Mouse (Mus musculus) heart, embryonic 14.5 days (tissue): ENCODE measurements at regions not wholly inside any gene's neighbourhood (a gene's known extent, or its start where the extent isn't known, plus 50 kb on each side); places are given as distances from the start of the nearest gene placed in this dataset.

Experiments
- ATAC-seq: fragments of 200-750 bp; cut with Nextera tagmentation; 2 replicates; pipeline ENCODE4 v1.8.0; 2017; ENCODE audit warnings: low read depth, moderate TSS enrichment; ENCODE audit not compliant: insufficient number of reproducible peaks, insufficient read depth, low FRiP score
- H3K27ac ChIP-seq, 2 experiments: fragments of 200-500 bp in 1 of 2; fragments of 300-500 bp in 1 of 2; sonication (generic) in 1 of 2; replicated peaks in 1 of 2; 2 replicates each; pipeline ENCODE4 v1.5.1; 2012 to 2014; ENCODE audit warnings: low read depth in 2 of 2, low read length in 2 of 2, control low read depth in 1 of 2, mild to moderate bottlenecking in 1 of 2, mixed read lengths in 1 of 2; ENCODE audit not compliant: control insufficient read depth in 1 of 2, insufficient read depth in 1 of 2
- H3K27me3 ChIP-seq: fragments of 300-500 bp; sonication (generic); 2 replicates; pipeline ENCODE4 v1.6.1; 2014; ENCODE audit warnings: mild to moderate bottlenecking, low read length, control low read depth; ENCODE audit not compliant: control insufficient read depth, insufficient read depth
- H3K36me3 ChIP-seq: fragments of 300-500 bp; sonication (generic); 2 replicates; pipeline ENCODE4 v1.6.1; 2014; ENCODE audit warnings: mild to moderate bottlenecking, control low read depth, low read length, mixed read lengths; ENCODE audit not compliant: control insufficient read depth, insufficient read depth
- H3K4me1 ChIP-seq, 2 experiments: fragments of 200-500 bp in 1 of 2; fragments of 300-500 bp in 1 of 2; sonication (generic) in 1 of 2; 2 replicates each; pipeline ENCODE4 v1.6.1; 2012 to 2014; ENCODE audit warnings: low read length in 2 of 2, control low read depth in 1 of 2, mixed read lengths in 1 of 2; ENCODE audit not compliant: control insufficient read depth in 2 of 2, insufficient read depth in 2 of 2
- H3K4me2 ChIP-seq: fragments of 300-500 bp; sonication (generic); 2 replicates; pipeline ENCODE4 v1.6.1; 2014; ENCODE audit warnings: mild to moderate bottlenecking, low read length
- H3K4me3 ChIP-seq, 2 experiments: fragments of 200-500 bp in 1 of 2; fragments of 300-500 bp in 1 of 2; sonication (generic) in 1 of 2; 2 replicates each; pipeline ENCODE4 v1.5.1; 2012 to 2014; ENCODE audit warnings: low read length in 2 of 2, mild to moderate bottlenecking in 2 of 2, control low read depth in 1 of 2, low read depth in 1 of 2, moderate library complexity in 1 of 2; ENCODE audit not compliant: control insufficient read depth in 1 of 2, insufficient read depth in 1 of 2
- H3K9ac ChIP-seq: fragments of 300-500 bp; sonication (generic); 2 replicates; pipeline ENCODE4 v1.6.1; 2014; ENCODE audit warnings: mild to moderate bottlenecking, low read length
- H3K9me3 ChIP-seq: fragments of 300-500 bp; sonication (generic); 2 replicates; pipeline ENCODE4 v1.6.1; 2016; ENCODE audit warnings: low read length, control low read depth; ENCODE audit not compliant: control insufficient read depth
- WGBS: fragments of 180-500 bp; shearing (Covaris S2); extraction: QIAGEN DNeasy Blood & Tissue Kit; methylation state at CpG from one replicate; pipeline ENCODE4 v1.1.7; 2014; 5-methylcytosine and 5-hydroxymethylcytosine counted together

- no peak overlapping the region for H3K9ac ChIP-seq
- no peak overlapping the region for H3K4me3 ChIP-seq
- WGBS: 84% methylated on average over 6 of the region's 6 CpGs
- no peak overlapping the region for H3K4me2 ChIP-seq
- no peak overlapping the region for H3K27ac ChIP-seq
- no peaks in the 10 kb centered on the region for H3K36me3 ChIP-seq
- H3K4me1 ChIP-seq: no peaks in the 10 kb centered on the region; a peak in 1 of 4 replicates
- H3K27me3 ChIP-seq: no peaks in the 10 kb centered on the region
- H3K9me3 ChIP-seq: no peaks in the 10 kb centered on the region
- ATAC-seq: no peak
Measured at GRCm38 (mm10) chr12:29222099-29222498, 306.1 kb upstream of the Myt1l start.

- H3K27me3 ChIP-seq: no peaks in the 10 kb centered on the region
- no peak for ATAC-seq
- H3K4me3 ChIP-seq: no peak overlapping the region
- 8% methylated on average over 1 of the region's 1 CpGs for WGBS
- no peak overlapping the region for H3K4me2 ChIP-seq
- no peaks in the 10 kb centered on the region for H3K36me3 ChIP-seq
- H3K27ac ChIP-seq: no peak overlapping the region
- no peaks in the 10 kb centered on the region for H3K9me3 ChIP-seq
- H3K9ac ChIP-seq: no peak overlapping the region
- H3K4me1 ChIP-seq: no peaks in the 10 kb centered on the region; a peak in 1 of 4 replicates
Measured at GRCm38 (mm10) chr12:29226001-29226400, 302.2 kb upstream of the Myt1l start.

- Histone ChIP-seq H3K4me3 (no peak overlapping the region), H3K27me3 (no peaks in the 10 kb centered on the region), H3K9ac (no peak overlapping the region; the same call in 1 of the 2 replicates), H3K36me3 (no peaks in the 10 kb centered on the region), H3K27ac (no peak overlapping the region), H3K4me2 (peak overlapping the region; percentile 50), H3K4me1 (peaks cover 0 to 7% of the 10 kb centered on the region in 2 experiments; a peak in 3 of 4 replicates), H3K9me3 (no peaks in the 10 kb centered on the region)
- no peak for ATAC-seq
- WGBS: 17% methylated on average over 16 of the region's 16 CpGs
Measured at GRCm38 (mm10) chr12:29232492-29233447, 295.4 kb upstream of the Myt1l start.

GRCm38 (mm10) chr12:29236496-29236895, 291.7 kb upstream of the Myt1l start:
- no peaks in the 10 kb centered on the region for H3K36me3 ChIP-seq
- H3K4me2 ChIP-seq: no peak overlapping the region
- no peak overlapping the region for H3K27ac ChIP-seq
- H3K9me3 ChIP-seq: no peaks in the 10 kb centered on the region
- no peak overlapping the region for H3K4me3 ChIP-seq
- peaks cover 14 to 16% of the 10 kb centered on the region in 2 experiments; a peak in 3 of 4 replicates for H3K4me1 ChIP-seq
- 72% methylated on average over 2 of the region's 2 CpGs for WGBS
- no peaks in the 10 kb centered on the region for H3K27me3 ChIP-seq
- no peak overlapping the region for H3K9ac ChIP-seq
- no peak for ATAC-seq

- Histone ChIP-seq H3K27ac (no peak overlapping the region), H3K9ac (no peak overlapping the region), H3K4me3 (no peak overlapping the region), H3K27me3 (no peaks in the 10 kb centered on the region), H3K9me3 (no peaks in the 10 kb centered on the region), H3K36me3 (no peaks in the 10 kb centered on the region), H3K4me2 (no peak overlapping the region), H3K4me1 (peaks cover 14 to 15% of the 10 kb centered on the region in 2 experiments; a peak in 3 of 4 replicates)
- no peak for ATAC-seq
- WGBS: 43% methylated on average over 5 of the region's 5 CpGs
Measured at GRCm38 (mm10) chr12:29237516-29237915, 290.7 kb upstream of the Myt1l start.

GRCm38 (mm10) chr12:29239482-29239881, 288.7 kb upstream of the Myt1l start:
- 70% methylated on average over 3 of the region's 3 CpGs for WGBS
- Histone ChIP-seq H3K9ac (no peak overlapping the region), H3K9me3 (no peaks in the 10 kb centered on the region), H3K27ac (no peak overlapping the region), H3K27me3 (no peaks in the 10 kb centered on the region), H3K4me3 (no peak overlapping the region), H3K4me1 (peaks cover 13 to 14% of the 10 kb centered on the region in 2 experiments; a peak in 3 of 4 replicates), H3K4me2 (no peak overlapping the region), H3K36me3 (no peaks in the 10 kb centered on the region)
- no peak for ATAC-seq

- H3K4me3 ChIP-seq: no peak overlapping the region
- no peaks in the 10 kb centered on the region for H3K36me3 ChIP-seq
- no peak overlapping the region for H3K9ac ChIP-seq
- WGBS: 12% methylated on average over 5 of the region's 5 CpGs
- H3K4me1 ChIP-seq: peaks cover 13 to 14% of the 10 kb centered on the region in 2 experiments; a peak in 3 of 4 replicates
- H3K27me3 ChIP-seq: no peaks in the 10 kb centered on the region
- H3K9me3 ChIP-seq: no peaks in the 10 kb centered on the region
- ATAC-seq: no peak
- no peak overlapping the region for H3K27ac ChIP-seq
- no peak overlapping the region for H3K4me2 ChIP-seq
Measured at GRCm38 (mm10) chr12:29239975-29240374, 288.2 kb upstream of the Myt1l start.
